Mouse (Mus musculus) MEL (cell line): Measurements from ENCODE around the gene Rtf2. TPM values are rescaled to one million over a fixed set of nuclear protein-coding genes. Genes with fewer than 3 reads are reported as not detected.

Experiments used
- DNase-seq: peaks from one replicate; pipeline ENCODE4 v3.0.0; 2011; ENCODE audit warnings: low read depth, low spot score
- H3K27ac ChIP-seq: 2 replicates; pipeline ENCODE4 v1.5.1; 2012; ENCODE audit warnings: low read depth, mild to moderate bottlenecking, control low read depth, low read length, moderate library complexity; ENCODE audit not compliant: control insufficient read depth
- H3K27me3 ChIP-seq, 2 experiments: fragments of 150-350 bp in 1 of 2; sonication (generic) in 1 of 2; 2 replicates each; pipeline ENCODE4 v1.6.1; 2012; ENCODE audit warnings: low read length in 2 of 2, mild to moderate bottlenecking in 2 of 2, improper control_type of control experiment in 1 of 2, moderate library complexity in 1 of 2; ENCODE audit not compliant: insufficient read depth in 2 of 2, control insufficient read depth in 1 of 2
- H3K36me3 ChIP-seq, 2 experiments: 2 replicates each; pipeline ENCODE4 v1.6.1; 2012 to 2014; ENCODE audit warnings: low read length in 2 of 2, improper control_type of control experiment in 1 of 2, inconsistent platforms in 1 of 2, mild to moderate bottlenecking in 1 of 2; ENCODE audit not compliant: insufficient read depth in 2 of 2, control insufficient read depth in 1 of 2
- H3K4me1 ChIP-seq, 2 experiments: fragments of 150-350 bp in 1 of 2; sonication (generic) in 1 of 2; 2 replicates each; pipeline ENCODE4 v1.6.1; 2012; ENCODE audit warnings: low read length in 2 of 2, improper control_type of control experiment in 1 of 2, mild to moderate bottlenecking in 1 of 2; ENCODE audit not compliant: insufficient read depth in 2 of 2, control insufficient read depth in 1 of 2
- H3K4me3 ChIP-seq, 2 experiments: fragments of 150-350 bp in 1 of 2; sonication (generic) in 1 of 2; 2 replicates each; pipeline ENCODE4 v1.5.1; 2012; ENCODE audit warnings: low read depth in 2 of 2, low read length in 2 of 2, mild to moderate bottlenecking in 2 of 2, moderate library complexity in 2 of 2, control low read depth in 1 of 2, improper control_type of control experiment in 1 of 2; ENCODE audit not compliant: control insufficient read depth in 1 of 2, insufficient read depth in 1 of 2
- H3K79me2 ChIP-seq: 2 replicates; pipeline ENCODE4 v1.6.1; 2012; ENCODE audit warnings: mild to moderate bottlenecking, low read length, moderate library complexity; ENCODE audit not compliant: control insufficient read depth, poor library complexity, insufficient read depth
- H3K9ac ChIP-seq: 2 replicates; pipeline ENCODE4 v1.6.1; 2012; ENCODE audit warnings: low read depth, mild to moderate bottlenecking, control low read depth, low read length, moderate library complexity; ENCODE audit not compliant: control insufficient read depth, poor library complexity, severe bottlenecking
- H3K9me3 ChIP-seq: fragments of 150-350 bp; sonication (generic); replicated peaks from 2 replicates; pipeline ENCODE4 v1.6.1; 2012; ENCODE audit warnings: mild to moderate bottlenecking, low read length, improper control_type of control experiment, moderate library complexity; ENCODE audit not compliant: insufficient read depth
- CHD2 ChIP-seq: IDR thresholded peaks from 2 replicates; pipeline ENCODE4 v1.6.1; 2011; ENCODE audit warnings: low read length, improper control_type of control experiment
- CTCF ChIP-seq, 3 experiments: IDR thresholded peaks in 2 of 3; conservative IDR thresholded peaks in 1 of 3; 2 replicates each; pipeline ENCODE4 v1.5.1; 2011 to 2012; ENCODE audit warnings: low read length in 3 of 3, low read depth in 2 of 3, mild to moderate bottlenecking in 2 of 3, improper control_type of control experiment in 1 of 3, inconsistent platforms in 1 of 3, mixed read lengths in 1 of 3, moderate library complexity in 1 of 3; ENCODE audit not compliant: control insufficient read depth in 1 of 3, insufficient read depth in 1 of 3, poor library complexity in 1 of 3, severe bottlenecking in 1 of 3
- EP300 ChIP-seq, 2 experiments: IDR thresholded peaks; 2 replicates each; pipeline ENCODE4 v1.6.1; 2011; ENCODE audit warnings: improper control_type of control experiment in 2 of 2, low read length in 2 of 2, low read depth in 1 of 2, mild to moderate bottlenecking in 1 of 2
- ETS1 ChIP-seq: IDR thresholded peaks from 2 replicates; pipeline ENCODE4 v1.6.1; 2012; ENCODE audit warnings: low read depth, mild to moderate bottlenecking, inconsistent platforms, low read length, improper control_type of control experiment, moderate library complexity
- GATA1 ChIP-seq: IDR thresholded peaks from 2 replicates; pipeline ENCODE4 v1.6.1; 2011; ENCODE audit warnings: low read depth, low read length, improper control_type of control experiment
- HCFC1 ChIP-seq: IDR thresholded peaks from 2 replicates; pipeline ENCODE4 v1.6.1; 2012; ENCODE audit warnings: low read depth, mild to moderate bottlenecking, inconsistent platforms, low read length, improper control_type of control experiment, moderate library complexity
- KAT2A ChIP-seq: conservative IDR thresholded peaks from 2 replicates; pipeline ENCODE4 v1.6.1; 2012; ENCODE audit warnings: low read depth, low read length, improper control_type of control experiment, inconsistent platforms
- MAFK ChIP-seq: IDR thresholded peaks from 2 replicates; pipeline ENCODE4 v1.6.1; 2011; ENCODE audit warnings: low read depth, mild to moderate bottlenecking, low read length, improper control_type of control experiment, borderline replicate concordance
- MAX ChIP-seq: IDR thresholded peaks from 2 replicates; pipeline ENCODE4 v1.6.1; 2011; ENCODE audit warnings: low read length, improper control_type of control experiment
- MAZ ChIP-seq: IDR thresholded peaks from 2 replicates; pipeline ENCODE4 v1.6.1; 2012; ENCODE audit warnings: low read depth, mild to moderate bottlenecking, inconsistent platforms, low read length, improper control_type of control experiment
- MYB ChIP-seq: IDR thresholded peaks from 2 replicates; pipeline ENCODE4 v1.6.1; 2011; ENCODE audit warnings: mild to moderate bottlenecking, low read depth, low read length, improper control_type of control experiment
- NRF1 ChIP-seq: IDR thresholded peaks from 2 replicates; pipeline ENCODE4 v1.6.1; 2014; ENCODE audit warnings: low read depth, mild to moderate bottlenecking, inconsistent platforms, low read length, improper control_type of control experiment, moderate library complexity; ENCODE audit not compliant: poor library complexity, insufficient read depth, severe bottlenecking
- POLR2A ChIP-seq, 2 experiments: IDR thresholded peaks; 2 replicates each; pipeline ENCODE4 v1.6.1; 2011 to 2012; ENCODE audit warnings: low read length in 2 of 2, mild to moderate bottlenecking in 2 of 2, control low read depth in 1 of 2, improper control_type of control experiment in 1 of 2, low read depth in 1 of 2, moderate library complexity in 1 of 2; ENCODE audit not compliant: control insufficient read depth in 1 of 2, insufficient read depth in 1 of 2, poor library complexity in 1 of 2
- POLR2AphosphoS2 ChIP-seq: IDR thresholded peaks from 2 replicates; pipeline ENCODE4 v1.6.1; 2011; ENCODE audit warnings: low read length, improper control_type of control experiment
- POLR2AphosphoS5 ChIP-seq: IDR thresholded peaks from 2 replicates; pipeline ENCODE4 v1.6.1; 2012; ENCODE audit warnings: low read depth, borderline replicate concordance, mild to moderate bottlenecking, inconsistent platforms, low read length, moderate library complexity, mixed read lengths
- RAD21 ChIP-seq: IDR thresholded peaks from 2 replicates; pipeline ENCODE4 v1.6.1; 2011; ENCODE audit warnings: mild to moderate bottlenecking, low read depth, low read length, improper control_type of control experiment
- SIN3A ChIP-seq: IDR thresholded peaks from 2 replicates; pipeline ENCODE4 v1.6.1; 2012; ENCODE audit warnings: low read length, improper control_type of control experiment, inconsistent platforms
- SMC3 ChIP-seq: IDR thresholded peaks from 2 replicates; pipeline ENCODE4 v1.6.1; 2011; ENCODE audit warnings: low read depth, low read length, improper control_type of control experiment
- TAL1 ChIP-seq: IDR thresholded peaks from 2 replicates; pipeline ENCODE4 v1.6.1; 2012; ENCODE audit warnings: mild to moderate bottlenecking, inconsistent platforms, low read length, moderate library complexity, mixed read lengths
- TBP ChIP-seq: IDR thresholded peaks from 2 replicates; pipeline ENCODE4 v1.8.0; 2011; ENCODE audit warnings: low read depth, low read length, improper control_type of control experiment
- TCF12 ChIP-seq: IDR thresholded peaks from 2 replicates; pipeline ENCODE4 v1.6.1; 2014; ENCODE audit warnings: low read depth, mild to moderate bottlenecking, inconsistent platforms, low read length, improper control_type of control experiment, moderate library complexity
- UBTF ChIP-seq: IDR thresholded peaks from 2 replicates; pipeline ENCODE4 v1.6.1; 2012; ENCODE audit warnings: low read depth, mild to moderate bottlenecking, inconsistent platforms, low read length, improper control_type of control experiment, moderate library complexity, borderline replicate concordance; ENCODE audit not compliant: insufficient read depth
- USF2 ChIP-seq, 2 experiments: IDR thresholded peaks; 2 replicates each; pipeline ENCODE4 v1.6.1; 2011 to 2012; ENCODE audit warnings: improper control_type of control experiment in 2 of 2, low read length in 2 of 2, borderline replicate concordance in 1 of 2, inconsistent platforms in 1 of 2, low read depth in 1 of 2, mild to moderate bottlenecking in 1 of 2; ENCODE audit not compliant: insufficient read depth in 1 of 2
- ZNF384 ChIP-seq: IDR thresholded peaks from 2 replicates; pipeline ENCODE4 v1.6.1; 2012; ENCODE audit warnings: low read depth, mild to moderate bottlenecking, inconsistent platforms, low read length, improper control_type of control experiment
- polyA plus RNA-seq, 2 experiments: library from polyadenylated mRNA; stranded (reverse) in 1 of 2; unstranded in 1 of 2; fragments of >175 nt in 1 of 2; fragments of >200 nt in 1 of 2; gene quantifications; 2 replicates each; pipeline versions ENCODE4 v1.2.1 to v1.2.4; 2012; ENCODE audit warnings: low replicate concordance in 2 of 2, low read depth in 1 of 2; ENCODE audit not compliant: insufficient read length in 2 of 2, insufficient read depth in 1 of 2, missing spikeins in 1 of 2
- total RNA-seq: library from RNA; depleted of rRNA; stranded (reverse); fragments of 300-350 nt; gene quantifications from 2 replicates; pipeline ENCODE4 v1.2.3, GENCODE M21; 2012

The Rtf2 gene
- total and polyA plus RNA-seq, 3 experiments, result 68.2 to 81.5 TPM; not detected in 1

- no peak overlapping the region for H3K9ac ChIP-seq
- peak; percentile 91 for DNase-seq
- no peak for TF ChIP-seq SIN3A
- TF ChIP-seq SMC3, result peak; percentile 26
- TF ChIP-seq RAD21, result no peak
- no peak for TF ChIP-seq USF2 (IDR thresholded peaks at IDR 0.05; ENCODE audit: borderline replicate concordance in 1 of 2, insufficient read depth in 1 of 2, low read depth in 1 of 2, low read length in 2 of 2)
- TF ChIP-seq TCF12, result peak; percentile 51
- TF ChIP-seq CTCF (IDR thresholded peaks at IDR 0.05 in 2 of 3, conservative IDR thresholded peaks at IDR 0.05 in 1 of 3; ENCODE audit: control insufficient read depth in 1 of 3, insufficient read depth in 1 of 3, low read depth in 2 of 3, low read length in 3 of 3, poor library complexity in 1 of 3, severe bottlenecking in 1 of 3), result no peak
- peak; percentile 73 for TF ChIP-seq TBP
- TF ChIP-seq GATA1, result peak; percentile 85
- peak; percentile 78 for TF ChIP-seq TAL1
- no peak for TF ChIP-seq NRF1
- TF ChIP-seq POLR2AphosphoS2, result no peak
- TF ChIP-seq POLR2A (IDR thresholded peaks at IDR 0.05; ENCODE audit: control insufficient read depth in 1 of 2, insufficient read depth in 1 of 2, low read depth in 1 of 2, low read length in 2 of 2, poor library complexity in 1 of 2), result no peak
- no peak for TF ChIP-seq CHD2
- no peak for TF ChIP-seq UBTF
- TF ChIP-seq ETS1, result peak; percentile 51; the same call in 1 of the 2 replicates
- peak; percentile 60 to 68; a peak in 3 of 4 replicates for TF ChIP-seq EP300 (IDR thresholded peaks at IDR 0.05; ENCODE audit: low read depth in 1 of 2, low read length in 2 of 2)
- no peak for TF ChIP-seq HCFC1
- H3K9me3 ChIP-seq, result no peaks in the 10 kb centered on the region
- no peaks in the 10 kb centered on the region for H3K27me3 ChIP-seq
- peaks cover 0 to 5% of the 10 kb centered on the region in 2 experiments; a peak in 2 of 4 replicates for H3K36me3 ChIP-seq
- no peak overlapping the region for H3K4me3 ChIP-seq
- no peak overlapping the region for H3K27ac ChIP-seq
- peaks cover 0 to 11% of the 10 kb centered on the region in 2 experiments; a peak in 2 of 4 replicates for H3K4me1 ChIP-seq
- no peaks in the 10 kb centered on the region for H3K79me2 ChIP-seq
Observed at GRCm38 (mm10) chr2:172430609-172431008, 9.7 kb upstream of the Rtf2 start.

- Histone ChIP-seq H3K9me3 (no peaks in the 10 kb centered on the region), H3K27me3 (no peaks in the 10 kb centered on the region), H3K27ac (no peak overlapping the region), H3K79me2 (no peaks in the 10 kb centered on the region), H3K4me1 (peaks cover 0 to 11% of the 10 kb centered on the region in 2 experiments; a peak in 2 of 4 replicates), H3K9ac (no peak overlapping the region), H3K36me3 (peaks cover 0 to 5% of the 10 kb centered on the region in 2 experiments; a peak in 2 of 4 replicates), H3K4me3 (no peak overlapping the region)
- no peak for DNase-seq
- TF ChIP-seq MAFK, result no peak
- TF ChIP-seq UBTF, result no peak
- TF ChIP-seq MYB, result no peak
- no peak for TF ChIP-seq MAZ
- no peak for TF ChIP-seq KAT2A
- no peak for TF ChIP-seq ZNF384
- TF ChIP-seq POLR2AphosphoS5, result no peak
- no peak for TF ChIP-seq MAX
Observed at GRCm38 (mm10) chr2:172433746-172434145, 6.6 kb upstream of the Rtf2 start.
